Mouse (Mus musculus): Measurements from ENCODE around the gene Des. TPM values are rescaled to one million over a fixed set of nuclear protein-coding genes. Genes with fewer than 3 reads are reported as not detected.

The Des gene
- 0.84 and 1.1 TPM in 2 replicates for polyA plus RNA-seq (2015; fragmentation: Nextera tagmentation; extraction: Ambion mirVana)

DNA sequence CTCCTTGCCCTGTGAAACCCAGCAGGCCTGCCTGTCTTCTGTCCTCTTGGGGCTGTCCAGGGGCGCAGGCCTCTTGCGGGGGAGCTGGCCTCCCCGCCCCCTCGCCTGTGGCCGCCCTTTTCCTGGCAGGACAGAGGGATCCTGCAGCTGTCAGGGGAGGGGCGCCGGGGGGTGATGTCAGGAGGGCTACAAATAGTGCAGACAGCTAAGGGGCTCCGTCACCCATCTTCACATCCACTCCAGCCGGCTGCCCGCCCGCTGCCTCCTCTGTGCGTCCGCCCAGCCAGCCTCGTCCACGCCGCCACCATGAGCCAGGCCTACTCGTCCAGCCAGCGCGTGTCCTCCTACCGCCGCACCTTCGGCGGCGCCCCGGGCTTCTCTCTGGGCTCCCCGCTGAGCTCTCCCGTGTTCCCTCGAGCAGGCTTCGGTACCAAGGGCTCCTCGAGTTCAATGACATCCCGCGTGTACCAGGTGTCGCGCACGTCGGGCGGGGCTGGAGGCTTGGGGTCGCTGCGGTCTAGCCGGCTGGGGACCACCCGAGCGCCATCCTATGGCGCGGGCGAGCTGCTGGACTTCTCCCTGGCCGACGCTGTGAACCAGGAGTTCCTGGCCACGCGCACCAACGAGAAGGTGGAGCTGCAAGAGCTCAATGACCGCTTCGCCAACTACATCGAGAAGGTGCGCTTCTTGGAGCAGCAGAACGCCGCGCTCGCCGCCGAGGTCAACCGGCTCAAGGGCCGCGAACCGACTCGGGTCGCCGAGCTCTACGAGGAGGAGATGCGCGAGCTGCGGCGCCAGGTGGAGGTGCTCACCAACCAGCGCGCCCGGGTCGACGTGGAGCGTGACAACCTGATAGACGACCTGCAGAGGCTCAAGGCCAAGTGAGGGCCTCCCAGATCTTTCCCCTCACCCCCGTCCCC, at the start of gene Des:
Des (plus strand) TSS at position 218 of the 920 bp plus-strand sequence.
- peaks cover 12% of the 10 kb centered on the region for H3K4me1 ChIP-seq (replicated peaks)
- peak; percentile 56 for ATAC-seq
- peaks cover 66% of the 10 kb centered on the region for H3K27me3 ChIP-seq
- H3K4me3 ChIP-seq (replicated peaks): peak within 1 kb of the TSS; percentile 33
- peak within 1 kb of the TSS; percentile 36; the same call in 1 of the 2 replicates for H3K9ac ChIP-seq (replicated peaks)
- peak within 1 kb of the TSS; percentile 56 for H3K4me2 ChIP-seq (replicated peaks)
- H3K36me3 ChIP-seq: no peaks in the 10 kb centered on the region
- no peak within 1 kb of the TSS for H3K27ac ChIP-seq
- WGBS: 2% methylated on average over 80 of the region's 80 CpGs
- no peaks in the 10 kb centered on the region for H3K9me3 ChIP-seq

DNA sequence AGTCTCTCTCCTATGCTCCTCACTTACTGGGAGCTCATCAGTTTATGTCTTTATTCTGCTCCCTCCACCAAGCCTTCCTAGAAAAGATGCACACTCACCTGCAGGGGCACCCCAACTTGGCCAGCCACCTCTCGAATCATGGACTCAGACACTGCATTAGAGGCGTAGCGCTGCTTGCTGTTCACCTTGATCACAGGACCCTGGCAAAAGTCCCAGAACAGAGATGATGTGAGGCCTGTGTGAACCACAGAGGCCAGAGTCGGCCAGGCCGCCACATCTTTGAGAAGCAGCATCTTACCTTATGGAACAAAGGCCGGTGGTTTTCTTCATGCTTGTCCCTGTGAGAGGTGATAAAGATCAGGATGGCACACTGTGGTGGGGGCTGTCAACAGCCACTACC, 48.4 kb upstream of the Des start:
- H3K27ac ChIP-seq: no peak overlapping the region
- H3K36me3 ChIP-seq: peaks cover 88% of the 10 kb centered on the region
- H3K9me3 ChIP-seq: no peaks in the 10 kb centered on the region
- no peak overlapping the region for H3K4me3 ChIP-seq (replicated peaks)
- no peaks in the 10 kb centered on the region for H3K27me3 ChIP-seq
- H3K9ac ChIP-seq (replicated peaks): no peak overlapping the region
- no peak overlapping the region for H3K4me2 ChIP-seq (replicated peaks)
- 94% methylated on average over 6 of the region's 6 CpGs for WGBS
- ATAC-seq: no peak
- H3K4me1 ChIP-seq (replicated peaks): peaks cover 9% of the 10 kb centered on the region

GRCm38 (mm10) chr1:75315011-75315410, 45.1 kb upstream of the Des start:
- peaks cover 13% of the 10 kb centered on the region for H3K4me1 ChIP-seq (replicated peaks)
- peaks cover 57% of the 10 kb centered on the region for H3K36me3 ChIP-seq
- H3K27ac ChIP-seq: no peak overlapping the region

GRCm38 (mm10) chr1:75315456-75316365, 44.4 kb upstream of the Des start:
- Histone ChIP-seq H3K27ac (no peak overlapping the region), H3K4me3 (replicated peaks) (peak overlapping the region; percentile 62), H3K4me1 (replicated peaks) (peaks cover 13% of the 10 kb centered on the region), H3K9ac (replicated peaks) (peak overlapping the region; percentile 74), H3K9me3 (no peaks in the 10 kb centered on the region), H3K4me2 (replicated peaks) (peak overlapping the region; percentile 81), H3K36me3 (peaks cover 50% of the 10 kb centered on the region), H3K27me3 (no peaks in the 10 kb centered on the region)
- WGBS: 87% methylated on average over 29 of the region's 29 CpGs
- ATAC-seq: no peak

More at GRCm38 (mm10) chr1:75315011-75315410, 45.1 kb upstream of the Des start:
- no peak overlapping the region for H3K9ac ChIP-seq (replicated peaks)
- no peak overlapping the region for H3K4me3 ChIP-seq (replicated peaks)
- no peak for ATAC-seq
- no peak overlapping the region for H3K4me2 ChIP-seq (replicated peaks)
- 94% methylated on average over 6 of the region's 6 CpGs for WGBS
- H3K9me3 ChIP-seq: no peaks in the 10 kb centered on the region
- H3K27me3 ChIP-seq: no peaks in the 10 kb centered on the region

GRCm38 (mm10) chr1:75316861-75317240, 43.3 kb upstream of the Des start:
- peak overlapping the region; percentile 87 for H3K27ac ChIP-seq
- no peaks in the 10 kb centered on the region for H3K9me3 ChIP-seq
- H3K27me3 ChIP-seq: no peaks in the 10 kb centered on the region
- peak overlapping the region; percentile 62 for H3K4me3 ChIP-seq (replicated peaks)
- under 1% methylated on average over 20 of the region's 20 CpGs for WGBS
- H3K4me1 ChIP-seq (replicated peaks): peaks cover 13% of the 10 kb centered on the region
- H3K36me3 ChIP-seq: peaks cover 39% of the 10 kb centered on the region
- no peak; the same call in 1 of the 2 replicates for ATAC-seq
- H3K4me2 ChIP-seq (replicated peaks): peak overlapping the region; percentile 81
- H3K9ac ChIP-seq (replicated peaks): peak overlapping the region; percentile 74

GRCm38 (mm10) chr1:75317241-75318201, 42.6 kb upstream of the Des start, which contains the start of gene Dnpep:
Gene Dnpep, minus strand, starts transcription at chr1:75317990.
- H3K4me2 ChIP-seq (replicated peaks): peak within 1 kb of the TSS; percentile 81
- H3K27ac ChIP-seq: peak within 1 kb of the TSS; percentile 87
- peak; percentile 98 for ATAC-seq
- H3K27me3 ChIP-seq: no peaks in the 10 kb centered on the region
- peaks cover 32% of the 10 kb centered on the region for H3K36me3 ChIP-seq
- under 1% methylated on average over 92 of the region's 92 CpGs for WGBS
- H3K9ac ChIP-seq (replicated peaks): peak within 1 kb of the TSS; percentile 74
- no peaks in the 10 kb centered on the region for H3K9me3 ChIP-seq
- peak within 1 kb of the TSS; percentile 62 for H3K4me3 ChIP-seq (replicated peaks)
- H3K4me1 ChIP-seq (replicated peaks): peaks cover 13% of the 10 kb centered on the region

GRCm38 (mm10) chr1:75318301-75318700, 41.8 kb upstream of the Des start:
- H3K9ac ChIP-seq (replicated peaks): no peak overlapping the region
- peaks cover 13% of the 10 kb centered on the region for H3K4me1 ChIP-seq (replicated peaks)
- peaks cover 24% of the 10 kb centered on the region for H3K36me3 ChIP-seq
- peak overlapping the region; percentile 70 for H3K27ac ChIP-seq
- peak overlapping the region; percentile 25; the same call in 1 of the 2 replicates for H3K4me3 ChIP-seq (replicated peaks)
- peak overlapping the region; percentile 26 for H3K4me2 ChIP-seq (replicated peaks)
- no peak for ATAC-seq
- H3K27me3 ChIP-seq: no peaks in the 10 kb centered on the region
- H3K9me3 ChIP-seq: no peaks in the 10 kb centered on the region
- WGBS: 62% methylated on average over 3 of the region's 3 CpGs

GRCm38 (mm10) chr1:75318736-75319135, 41.4 kb upstream of the Des start:
- no peak for ATAC-seq
- 90% methylated on average over 4 of the region's 4 CpGs for WGBS
- Histone ChIP-seq H3K36me3 (peaks cover 20% of the 10 kb centered on the region), H3K4me1 (replicated peaks) (peaks cover 13% of the 10 kb centered on the region), H3K27me3 (no peaks in the 10 kb centered on the region), H3K27ac (no peak overlapping the region), H3K4me2 (replicated peaks) (no peak overlapping the region), H3K4me3 (replicated peaks) (no peak overlapping the region), H3K9me3 (no peaks in the 10 kb centered on the region), H3K9ac (replicated peaks) (no peak overlapping the region)

DNA sequence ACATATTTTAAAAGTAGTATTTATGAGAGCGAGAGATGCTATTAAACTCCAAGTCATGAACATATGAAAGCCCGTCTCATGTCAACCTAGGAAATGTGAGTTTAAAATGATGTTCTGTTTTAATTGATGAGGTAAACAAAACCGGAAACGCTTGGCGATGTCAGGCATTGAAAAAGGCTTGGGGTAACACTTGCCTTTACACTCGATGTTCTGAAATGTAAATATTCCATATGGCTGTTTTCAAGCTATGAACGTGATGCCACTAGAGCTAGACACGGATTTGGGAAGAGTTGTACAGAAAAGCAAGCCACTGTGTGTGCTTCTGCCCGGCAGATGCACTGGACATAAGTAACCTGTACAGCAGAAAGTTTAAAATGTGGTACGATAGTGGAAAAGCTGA, 41.0 kb upstream of the Des start:
- no peak for ATAC-seq

GRCm38 (mm10) chr1:75327461-75327860, 32.7 kb upstream of the Des start:
- Histone ChIP-seq H3K4me1 (replicated peaks) (no peaks in the 10 kb centered on the region), H3K4me2 (replicated peaks) (no peak overlapping the region), H3K9me3 (peaks cover 4% of the 10 kb centered on the region; the same call in 1 of the 2 replicates), H3K36me3 (no peaks in the 10 kb centered on the region), H3K4me3 (replicated peaks) (no peak overlapping the region), H3K27me3 (no peaks in the 10 kb centered on the region), H3K9ac (replicated peaks) (no peak overlapping the region), H3K27ac (no peak overlapping the region)
- no peak for ATAC-seq

More for the DNA sequence above, 41.0 kb upstream of the Des start:
- Histone ChIP-seq H3K9me3 (no peaks in the 10 kb centered on the region), H3K4me2 (replicated peaks) (no peak overlapping the region), H3K4me1 (replicated peaks) (peaks cover 13% of the 10 kb centered on the region), H3K27ac (no peak overlapping the region), H3K36me3 (peaks cover 15% of the 10 kb centered on the region), H3K27me3 (no peaks in the 10 kb centered on the region), H3K4me3 (replicated peaks) (no peak overlapping the region), H3K9ac (replicated peaks) (no peak overlapping the region)
- WGBS: 94% methylated on average over 10 of the region's 10 CpGs

- H3K36me3 ChIP-seq: no peaks in the 10 kb centered on the region
- no peak overlapping the region for H3K27ac ChIP-seq
- no peaks in the 10 kb centered on the region for H3K27me3 ChIP-seq
- H3K4me2 ChIP-seq (replicated peaks): no peak overlapping the region
- H3K4me1 ChIP-seq (replicated peaks): no peaks in the 10 kb centered on the region
- H3K9me3 ChIP-seq: peaks cover 4% of the 10 kb centered on the region; the same call in 1 of the 2 replicates
- 87% methylated on average over 1 of the region's 1 CpGs for WGBS
- no peak overlapping the region for H3K9ac ChIP-seq (replicated peaks)
- no peak for ATAC-seq
- H3K4me3 ChIP-seq (replicated peaks): no peak overlapping the region
Measured at GRCm38 (mm10) chr1:75331271-75331670, 28.9 kb upstream of the Des start.
